Mouse (Mus musculus) Patski (cell line): ENCODE measurements around the gene Ormdl1. TPM values are rescaled to one million over a fixed set of nuclear protein-coding genes. Genes with fewer than 3 reads are reported as not detected.
"Not testable (repeated sequence)": the region's sequence is repeated elsewhere in the genome, so short reads cannot be mapped to it uniquely, and the experiment has no call there.

ENCODE experiments used
- ATAC-seq: fragments of 100-300 bp; one replicate; pipeline ENCODE4 v1.8.0; 2021
- CTCF ChIA-PET: fragments of 350-600 bp; sonication (Branson Sonifier 250); formaldehyde crosslinking; loops from one replicate; lab custom pipeline; 2022; ENCODE audit warnings: inconsistent platforms; lab: Charles Lee
- POLR2A ChIA-PET: fragments of 350-600 bp; sonication (Branson Sonifier 250); formaldehyde crosslinking; loops from one replicate; lab custom pipeline; 2022; ENCODE audit warnings: antibody characterized with exemption, inconsistent platforms; lab: Charles Lee
- DNase-seq: peaks from one replicate; pipeline ENCODE4 v3.0.0-alpha.2; 2011; ENCODE audit warnings: low read depth, low spot score
- H3K27me3 ChIP-seq: fragments of 371-371 bp; one replicate; pipeline ENCODE4 v1.5.1; 2021
- CTCF ChIP-seq: fragments of 100-300 bp; IDR thresholded peaks from one replicate; pipeline ENCODE4 v1.5.1; 2021
- in situ Hi-C: fragments of 300-500 bp; cut with MboI; formaldehyde crosslinking; loops from 3 replicates; pipeline ENCODE4 v1.11.1; 2018; ENCODE audit warnings: low pct_unique_long_range_greater_than_20kb, mixed read lengths
- polyA plus RNA-seq: library from polyadenylated mRNA; unstranded; gene quantifications from one replicate; pipeline ENCODE4 v1.2.3, GENCODE M21; 2021

Gene Ormdl1
- polyA plus RNA-seq, 1 experiment from 2014 or later = 24.4 TPM

GRCm38 (mm10) chr1:53324277-53324676 lies 27.4 kb downstream of the Ormdl1 start:
- CTCF ChIA-PET = interaction anchor here (0.9 kb wide), 1 partner anchor 26 kb away, joined by 3 read pairs; no protein-coding TSS in a partner anchor
- POLR2A ChIA-PET = no interaction called here
- no peaks in the 10 kb centered on the region for H3K27me3 ChIP-seq
- no peak for DNase-seq
- in situ Hi-C loops = no loop called here
- no peak for TF ChIP-seq CTCF
- ATAC-seq = no peak

- in situ Hi-C loops = no loop called here
- ChIA-PET CTCF (interaction anchor here (0.9 kb wide), 1 partner anchor 26 kb away, joined by 3 read pairs; no protein-coding TSS in a partner anchor), POLR2A (no interaction called here)
- TF ChIP-seq CTCF = no peak
- no peaks in the 10 kb centered on the region for H3K27me3 ChIP-seq
- DNase-seq (no peak), ATAC-seq (no peak)
Observed at GRCm38 (mm10) chr1:53324827-53325494, 28.1 kb downstream of the Ormdl1 start.

GRCm38 (mm10) chr1:53333527-53333926 lies 36.6 kb downstream of the Ormdl1 start:
- ATAC-seq, DNase-seq, in situ Hi-C loops, H3K27me3 ChIP-seq, POLR2A ChIA-PET, CTCF ChIA-PET: not testable (repeated sequence)

GRCm38 (mm10) chr1:53335465-53335864 lies 38.6 kb downstream of the Ormdl1 start:
- ChIA-PET CTCF (no interaction called here), POLR2A (no interaction called here)
- H3K27me3 ChIP-seq = no peaks in the 10 kb centered on the region
- ATAC-seq = no peak
- TF ChIP-seq CTCF = no peak
- DNase-seq = no peak
- in situ Hi-C loops = no loop called here

GRCm38 (mm10) chr1:53337403-53337802 lies 40.5 kb downstream of the Ormdl1 start:
- DNase-seq, in situ Hi-C loops, POLR2A ChIA-PET, H3K27me3 ChIP-seq, CTCF ChIA-PET, ATAC-seq: not testable (repeated sequence)

GRCm38 (mm10) chr1:53341071-53341470 lies 44.2 kb downstream of the Ormdl1 start:
- DNase-seq = no peak
- CTCF ChIA-PET = no interaction called here
- POLR2A ChIA-PET = interaction anchor here (0.5 kb wide), 1 partner anchor 1886 kb away, joined by 3 read pairs; no protein-coding TSS in a partner anchor
- TF ChIP-seq CTCF = no peak
- no peak for ATAC-seq
- no peaks in the 10 kb centered on the region for H3K27me3 ChIP-seq
- in situ Hi-C loops = no loop called here

GRCm38 (mm10) chr1:53352327-53353261 lies 55.7 kb downstream of the Ormdl1 start, which contains the start of the genes Asdurf, Gm28551 and Asnsd1:
Gene Asdurf, minus strand, starts transcription at chr1:53352619.
Gene Gm28551, minus strand, starts transcription at chr1:53352667.
Gene Asnsd1, minus strand, starts transcription at chr1:53352752.
- CTCF ChIA-PET = no interaction called here
- TF ChIP-seq CTCF = peak; percentile 64

GRCm38 (mm10) chr1:53358988-53359387 lies 62.1 kb downstream of the Ormdl1 start:
- TF ChIP-seq CTCF = no peak
- ATAC-seq = no peak
- in situ Hi-C loops = no loop called here
- DNase-seq = no peak
- ChIA-PET CTCF (interaction anchor here (1.6 kb wide), 1 partner anchor 10 kb away, joined by 3 read pairs; no protein-coding TSS in a partner anchor), POLR2A (no interaction called here)
- peaks cover 18% of the 10 kb centered on the region for H3K27me3 ChIP-seq

More at GRCm38 (mm10) chr1:53352327-53353261, 55.7 kb downstream of the Ormdl1 start, which contains the start of the genes Asdurf, Gm28551 and Asnsd1:
- ATAC-seq = peak; percentile 100
- in situ Hi-C loops = loop anchor here (5.0 kb wide), 1 partner anchor 300 kb away; no protein-coding TSS in a partner anchor
- peaks cover 8% of the 10 kb centered on the region for H3K27me3 ChIP-seq
- DNase-seq = peak; percentile 59
- POLR2A ChIA-PET = no interaction called here

Other genes with a start within 250 kb of the Ormdl1 start
- not detected for gene Mstn, start 235.5 kb upstream of the Ormdl1 start, polyA plus RNA-seq
- gene 1700019A02Rik, start 109.5 kb upstream of the Ormdl1 start, polyA plus RNA-seq = not detected
- 7.1 TPM for gene Pms1, start 77 bp upstream of the Ormdl1 start, polyA plus RNA-seq
- not detected for gene Gm28778, start within 50 bp of the Ormdl1 start, polyA plus RNA-seq
- 16.2 TPM for gene Osgepl1, start 16.5 kb downstream of the Ormdl1 start, polyA plus RNA-seq
- gene Asdurf, start 55.5 kb downstream of the Ormdl1 start, polyA plus RNA-seq = not detected
- gene Gm28551, start 55.6 kb downstream of the Ormdl1 start, polyA plus RNA-seq = 0.13 TPM
- gene Asnsd1, start 55.7 kb downstream of the Ormdl1 start, polyA plus RNA-seq = 33.7 TPM